Mouse (Mus musculus): ENCODE data around the gene Nab2. TPM values are rescaled to one million over a fixed set of nuclear protein-coding genes. Genes with fewer than 3 reads are reported as not detected.

Gene Nab2
- total and polyA plus RNA-seq, 3 experiments, result 29.1 to 37.1 TPM; not detected in 1

- no peaks in the 10 kb centered on the region for H3K27me3 ChIP-seq (ENCODE audit: control insufficient read depth in 1 of 2, insufficient read depth in 2 of 2, low read length in 2 of 2)
- H3K9ac ChIP-seq (ENCODE audit: control insufficient read depth, low read depth, low read length, poor library complexity, severe bottlenecking), result no peak overlapping the region
- H3K9me3 ChIP-seq (replicated peaks; ENCODE audit: insufficient read depth, low read length), result no peaks in the 10 kb centered on the region
- no peaks in the 10 kb centered on the region; a peak in 1 of 4 replicates for H3K36me3 ChIP-seq (ENCODE audit: control insufficient read depth in 1 of 2, insufficient read depth in 2 of 2, low read length in 2 of 2)
- DNase-seq (ENCODE audit: low read depth, low spot score), result peak; percentile 61
- TF ChIP-seq CTCF (IDR thresholded peaks at IDR 0.05 in 2 of 3, conservative IDR thresholded peaks at IDR 0.05 in 1 of 3; ENCODE audit: control insufficient read depth in 1 of 3, insufficient read depth in 1 of 3, low read depth in 2 of 3, low read length in 3 of 3, poor library complexity in 1 of 3, severe bottlenecking in 1 of 3) (peak; percentile 13 to 86 (median 71); a peak in 5 of 6 replicates), ZNF384 (IDR thresholded peaks at IDR 0.05; ENCODE audit: low read depth, low read length) (peak; percentile 90), MAX (IDR thresholded peaks at IDR 0.05; ENCODE audit: low read length) (no peak), CHD1 (IDR thresholded peaks at IDR 0.05; ENCODE audit: low read depth, low read length) (no peak), MYC (IDR thresholded peaks at IDR 0.05; ENCODE audit: low read depth, low read length) (0 out of 2 replicates have a peak, but pooled peaks have one; percentile 56), SIN3A (IDR thresholded peaks at IDR 0.05; ENCODE audit: low read length) (no peak), RCOR1 (IDR thresholded peaks at IDR 0.05; ENCODE audit: low read depth, low read length) (no peak), GATA1 (IDR thresholded peaks at IDR 0.05; ENCODE audit: low read depth, low read length) (0 out of 2 replicates have a peak, but pooled peaks have one; percentile 21), ZC3H11A (IDR thresholded peaks at IDR 0.05; ENCODE audit: low read depth, low read length) (peak; percentile 59), SMC3 (IDR thresholded peaks at IDR 0.05; ENCODE audit: low read depth, low read length) (peak; percentile 83), RAD21 (IDR thresholded peaks at IDR 0.05; ENCODE audit: low read depth, low read length) (peak; percentile 49), USF1 (IDR thresholded peaks at IDR 0.05; ENCODE audit: low read depth, low read length) (peak; percentile 64; the same call in 1 of the 2 replicates)
- no peaks in the 10 kb centered on the region for H3K79me2 ChIP-seq (ENCODE audit: control insufficient read depth, insufficient read depth, low read length, poor library complexity)
- H3K4me1 ChIP-seq (ENCODE audit: control insufficient read depth in 1 of 2, insufficient read depth in 2 of 2, low read length in 2 of 2), result no peaks in the 10 kb centered on the region
- H3K27ac ChIP-seq (ENCODE audit: control insufficient read depth, low read depth, low read length), result no peak overlapping the region
- no peak overlapping the region for H3K4me3 ChIP-seq (ENCODE audit: control insufficient read depth in 1 of 2, insufficient read depth in 1 of 2, low read depth in 2 of 2, low read length in 2 of 2)
Observed at GRCm38 (mm10) chr10:127694636-127695035, 26.3 kb upstream of the Nab2 start.

DNA sequence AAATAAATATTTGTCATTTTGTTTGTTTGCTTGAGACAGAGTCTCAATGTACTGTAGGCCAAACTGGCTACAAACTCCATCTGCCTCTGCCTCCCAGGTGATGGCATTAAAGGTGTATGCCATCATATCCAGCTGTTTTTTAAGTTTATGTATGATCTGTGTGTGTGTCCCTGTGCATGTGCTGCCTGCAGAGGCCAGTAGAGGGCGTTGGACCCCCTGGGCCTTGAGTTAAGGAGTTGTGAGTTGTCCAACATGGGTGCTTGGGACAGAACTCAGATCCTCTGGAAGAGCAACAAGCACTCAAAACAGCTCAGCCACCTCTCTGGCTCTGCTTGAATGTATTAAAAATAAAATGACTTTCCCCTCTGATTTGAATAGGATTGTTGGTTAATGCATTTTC is 22.7 kb upstream of the Nab2 start:
- TF ChIP-seq ZMIZ1 (IDR thresholded peaks at IDR 0.05; ENCODE audit: low read depth, low read length) (no peak), CTCF (IDR thresholded peaks at IDR 0.05 in 2 of 3, conservative IDR thresholded peaks at IDR 0.05 in 1 of 3; ENCODE audit: control insufficient read depth in 1 of 3, insufficient read depth in 1 of 3, low read depth in 2 of 3, low read length in 3 of 3, poor library complexity in 1 of 3, severe bottlenecking in 1 of 3) (peak; percentile 30 to 50 (median 35))
- Histone ChIP-seq H3K9me3 (replicated peaks; ENCODE audit: insufficient read depth, low read length) (no peaks in the 10 kb centered on the region), H3K79me2 (ENCODE audit: control insufficient read depth, insufficient read depth, low read length, poor library complexity) (no peaks in the 10 kb centered on the region), H3K9ac (ENCODE audit: control insufficient read depth, low read depth, low read length, poor library complexity, severe bottlenecking) (no peak overlapping the region), H3K4me3 (ENCODE audit: control insufficient read depth in 1 of 2, insufficient read depth in 1 of 2, low read depth in 2 of 2, low read length in 2 of 2) (no peak overlapping the region), H3K36me3 (ENCODE audit: control insufficient read depth in 1 of 2, insufficient read depth in 2 of 2, low read length in 2 of 2) (no peaks in the 10 kb centered on the region; a peak in 2 of 4 replicates), H3K27ac (ENCODE audit: control insufficient read depth, low read depth, low read length) (no peak overlapping the region), H3K4me1 (ENCODE audit: control insufficient read depth in 1 of 2, insufficient read depth in 2 of 2, low read length in 2 of 2) (no peaks in the 10 kb centered on the region), H3K27me3 (ENCODE audit: control insufficient read depth in 1 of 2, insufficient read depth in 2 of 2, low read length in 2 of 2) (no peaks in the 10 kb centered on the region)
- DNase-seq (ENCODE audit: low read depth, low spot score), result peak; percentile 18

DNA sequence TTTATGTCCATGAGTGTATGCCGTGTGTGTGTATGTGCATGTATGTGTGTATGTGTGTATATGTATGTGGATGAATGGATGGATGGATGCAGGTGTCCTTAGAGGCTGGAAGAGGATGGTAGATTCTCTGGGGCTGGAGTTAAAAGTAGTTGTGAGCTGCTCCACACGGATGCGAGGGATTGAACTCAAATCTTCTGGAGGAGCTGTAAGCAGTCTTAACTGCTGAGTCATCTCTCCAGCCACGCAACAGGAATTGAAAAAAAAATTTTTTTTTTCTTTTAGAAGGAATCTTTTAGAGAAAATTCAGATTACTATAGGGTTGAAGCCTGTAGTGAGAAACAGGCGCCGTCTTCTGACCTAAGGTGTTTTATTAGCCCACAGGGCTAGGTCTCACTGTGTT is 14.5 kb upstream of the Nab2 start:
- peaks cover 4% of the 10 kb centered on the region; the same call in 1 of the 2 replicates for H3K79me2 ChIP-seq (ENCODE audit: control insufficient read depth, insufficient read depth, low read length, poor library complexity)
- no peak overlapping the region for H3K4me3 ChIP-seq (ENCODE audit: control insufficient read depth in 1 of 2, insufficient read depth in 1 of 2, low read depth in 2 of 2, low read length in 2 of 2)
- H3K27me3 ChIP-seq (ENCODE audit: control insufficient read depth in 1 of 2, insufficient read depth in 2 of 2, low read length in 2 of 2), result no peaks in the 10 kb centered on the region
- no peaks in the 10 kb centered on the region for H3K4me1 ChIP-seq (ENCODE audit: control insufficient read depth in 1 of 2, insufficient read depth in 2 of 2, low read length in 2 of 2)
- H3K9ac ChIP-seq (ENCODE audit: control insufficient read depth, low read depth, low read length, poor library complexity, severe bottlenecking), result no peak overlapping the region
- H3K36me3 ChIP-seq (ENCODE audit: control insufficient read depth in 1 of 2, insufficient read depth in 2 of 2, low read length in 2 of 2), result no peaks in the 10 kb centered on the region; a peak in 1 of 4 replicates
- H3K27ac ChIP-seq (ENCODE audit: control insufficient read depth, low read depth, low read length), result no peak overlapping the region
- H3K9me3 ChIP-seq (replicated peaks; ENCODE audit: insufficient read depth, low read length), result no peaks in the 10 kb centered on the region
- no peak for DNase-seq (ENCODE audit: low read depth, low spot score)
- TF ChIP-seq TAL1 (IDR thresholded peaks at IDR 0.05; ENCODE audit: low read length), result no peak
- no peak for TF ChIP-seq MYC (IDR thresholded peaks at IDR 0.05; ENCODE audit: low read depth, low read length)
- no peak for TF ChIP-seq USF2 (IDR thresholded peaks at IDR 0.05; ENCODE audit: borderline replicate concordance in 1 of 2, insufficient read depth in 1 of 2, low read depth in 1 of 2, low read length in 2 of 2)
- TF ChIP-seq CHD2 (IDR thresholded peaks at IDR 0.05; ENCODE audit: low read length), result no peak
- TF ChIP-seq JUND (IDR thresholded peaks at IDR 0.05; ENCODE audit: low read depth, low read length), result no peak
- no peak for TF ChIP-seq RAD21 (IDR thresholded peaks at IDR 0.05; ENCODE audit: low read depth, low read length)
- TF ChIP-seq MAX (IDR thresholded peaks at IDR 0.05; ENCODE audit: low read length), result no peak
- no peak for TF ChIP-seq ZKSCAN1 (IDR thresholded peaks at IDR 0.05; ENCODE audit: low read depth, low read length)
- no peak for TF ChIP-seq NRF1 (IDR thresholded peaks at IDR 0.05; ENCODE audit: insufficient read depth, low read depth, low read length, poor library complexity, severe bottlenecking)
- no peak for TF ChIP-seq BHLHE40 (IDR thresholded peaks at IDR 0.05; ENCODE audit: borderline replicate concordance, low read depth, low read length)
- TF ChIP-seq ZC3H11A (IDR thresholded peaks at IDR 0.05; ENCODE audit: low read depth, low read length), result no peak
- no peak for TF ChIP-seq ZMIZ1 (IDR thresholded peaks at IDR 0.05; ENCODE audit: low read depth, low read length)
- no peak for TF ChIP-seq MYB (IDR thresholded peaks at IDR 0.05; ENCODE audit: low read depth, low read length)
- no peak for TF ChIP-seq GABPA (IDR thresholded peaks at IDR 0.05; ENCODE audit: low read depth, low read length)
- TF ChIP-seq ELF1 (IDR thresholded peaks at IDR 0.05; ENCODE audit: low read depth, low read length), result no peak
- no peak for TF ChIP-seq MXI1 (IDR thresholded peaks at IDR 0.05; ENCODE audit: low read depth, low read length)
- TF ChIP-seq UBTF (IDR thresholded peaks at IDR 0.05; ENCODE audit: borderline replicate concordance, insufficient read depth, low read depth, low read length), result no peak
